Mouse (Mus musculus): ENCODE data around the gene Ddah2. TPM values are rescaled to one million over a fixed set of nuclear protein-coding genes. Genes with fewer than 3 reads are reported as not detected.
A peak's percentile ranks its signal among the peaks of the same experiment; 100 is the strongest.

Ddah2 gene
- polyA plus RNA-seq, 1 experiment, result 59.5 TPM

DNA sequence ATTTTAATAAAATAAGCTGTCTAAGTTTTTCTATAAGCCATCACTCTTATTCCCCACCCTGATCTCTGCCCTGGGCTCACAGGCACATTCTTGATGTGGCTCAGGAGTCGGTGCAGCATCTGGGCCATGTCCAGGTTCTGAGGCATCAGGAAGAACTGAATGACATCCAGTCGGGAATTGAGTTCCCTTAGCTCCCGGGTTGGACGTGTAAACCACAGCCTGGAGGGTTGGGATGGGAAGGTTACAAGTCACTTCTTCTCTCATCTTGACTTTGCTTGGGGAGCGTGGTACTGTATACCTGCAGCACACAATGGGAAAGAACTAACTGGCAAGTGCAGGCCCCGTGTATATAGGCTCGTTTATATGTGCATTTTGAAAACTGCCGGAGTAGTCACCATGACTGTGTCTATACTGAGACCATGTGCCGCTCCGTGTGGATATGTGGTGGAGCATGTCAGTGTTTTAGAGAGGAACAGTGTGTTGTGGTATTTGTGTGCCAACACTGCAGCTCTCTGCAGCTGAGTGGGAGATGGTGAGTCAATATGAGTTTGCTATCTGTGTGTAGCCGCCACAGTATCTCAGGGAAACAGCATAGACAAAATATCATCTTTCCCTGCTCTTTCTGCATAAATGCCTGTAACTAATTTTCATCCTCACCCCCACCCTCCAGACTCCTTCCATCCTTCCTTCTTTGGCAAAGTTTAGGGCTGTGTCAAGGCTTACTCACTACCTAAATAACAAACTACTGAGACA lies 19.5 kb upstream of the Ddah2 start:
- no peak for DNase-seq
- no peak overlapping the region for H3K4me3 ChIP-seq (replicated peaks; ENCODE audit: insufficient read depth, low read depth, low read length)
- no peak overlapping the region for H3K27ac ChIP-seq (ENCODE audit: insufficient read depth, low read length)
- H3K27me3 ChIP-seq (ENCODE audit: control insufficient read depth, insufficient read depth, low read length), result no peaks in the 10 kb centered on the region
- 81% methylated on average over 11 of the region's 11 CpGs for WGBS
- no peak for TF ChIP-seq POLR2A (IDR thresholded peaks at IDR 0.05; ENCODE audit: borderline replicate concordance, insufficient read depth, low read length)
- no peak for TF ChIP-seq CTCF (IDR thresholded peaks at IDR 0.05; ENCODE audit: borderline replicate concordance, insufficient read depth, low read depth, low read length)
- H3K4me1 ChIP-seq (ENCODE audit: control insufficient read depth, insufficient read depth, low read length), result no peaks in the 10 kb centered on the region

- 91% methylated on average over 4 of the region's 4 CpGs for WGBS
- no peak overlapping the region for H3K27ac ChIP-seq (ENCODE audit: insufficient read depth, low read length)
- no peaks in the 10 kb centered on the region for H3K27me3 ChIP-seq (ENCODE audit: control insufficient read depth, insufficient read depth, low read length)
- no peak overlapping the region for H3K4me3 ChIP-seq (replicated peaks; ENCODE audit: insufficient read depth, low read depth, low read length)
- no peak for DNase-seq
- no peaks in the 10 kb centered on the region for H3K4me1 ChIP-seq (ENCODE audit: control insufficient read depth, insufficient read depth, low read length)
- TF ChIP-seq CTCF (IDR thresholded peaks at IDR 0.05; ENCODE audit: borderline replicate concordance, insufficient read depth, low read depth, low read length), result no peak
- no peak for TF ChIP-seq POLR2A (IDR thresholded peaks at IDR 0.05; ENCODE audit: borderline replicate concordance, insufficient read depth, low read length)
Measured at GRCm38 (mm10) chr17:35043794-35044193, 15.0 kb upstream of the Ddah2 start.

GRCm38 (mm10) chr17:35044904-35045806 lies 13.7 kb upstream of the Ddah2 start:
- H3K27me3 ChIP-seq (ENCODE audit: control insufficient read depth, insufficient read depth, low read length), result no peaks in the 10 kb centered on the region
- WGBS, result 82% methylated on average over 7 of the region's 7 CpGs
- TF ChIP-seq POLR2A (IDR thresholded peaks at IDR 0.05; ENCODE audit: borderline replicate concordance, insufficient read depth, low read length) (no peak), CTCF (IDR thresholded peaks at IDR 0.05; ENCODE audit: borderline replicate concordance, insufficient read depth, low read depth, low read length) (no peak)
- no peak overlapping the region for H3K4me3 ChIP-seq (replicated peaks; ENCODE audit: insufficient read depth, low read depth, low read length)
- no peak for DNase-seq
- H3K4me1 ChIP-seq (ENCODE audit: control insufficient read depth, insufficient read depth, low read length), result peaks cover 4% of the 10 kb centered on the region; the same call in 1 of the 2 replicates
- no peak overlapping the region for H3K27ac ChIP-seq (ENCODE audit: insufficient read depth, low read length)

- TF ChIP-seq POLR2A (IDR thresholded peaks at IDR 0.05; ENCODE audit: borderline replicate concordance, insufficient read depth, low read length) (no peak), CTCF (IDR thresholded peaks at IDR 0.05; ENCODE audit: borderline replicate concordance, insufficient read depth, low read depth, low read length) (no peak)
- no peak for DNase-seq
- H3K27me3 ChIP-seq (ENCODE audit: control insufficient read depth, insufficient read depth, low read length), result no peaks in the 10 kb centered on the region
- peak overlapping the region; percentile 62 for H3K4me3 ChIP-seq (replicated peaks; ENCODE audit: insufficient read depth, low read depth, low read length)
- H3K4me1 ChIP-seq (ENCODE audit: control insufficient read depth, insufficient read depth, low read length), result peaks cover 4% of the 10 kb centered on the region; the same call in 1 of the 2 replicates
- no peak overlapping the region for H3K27ac ChIP-seq (ENCODE audit: insufficient read depth, low read length)
- 4% methylated on average over 48 of the region's 48 CpGs for WGBS
Measured at GRCm38 (mm10) chr17:35045807-35046680, 12.8 kb upstream of the Ddah2 start.

DNA sequence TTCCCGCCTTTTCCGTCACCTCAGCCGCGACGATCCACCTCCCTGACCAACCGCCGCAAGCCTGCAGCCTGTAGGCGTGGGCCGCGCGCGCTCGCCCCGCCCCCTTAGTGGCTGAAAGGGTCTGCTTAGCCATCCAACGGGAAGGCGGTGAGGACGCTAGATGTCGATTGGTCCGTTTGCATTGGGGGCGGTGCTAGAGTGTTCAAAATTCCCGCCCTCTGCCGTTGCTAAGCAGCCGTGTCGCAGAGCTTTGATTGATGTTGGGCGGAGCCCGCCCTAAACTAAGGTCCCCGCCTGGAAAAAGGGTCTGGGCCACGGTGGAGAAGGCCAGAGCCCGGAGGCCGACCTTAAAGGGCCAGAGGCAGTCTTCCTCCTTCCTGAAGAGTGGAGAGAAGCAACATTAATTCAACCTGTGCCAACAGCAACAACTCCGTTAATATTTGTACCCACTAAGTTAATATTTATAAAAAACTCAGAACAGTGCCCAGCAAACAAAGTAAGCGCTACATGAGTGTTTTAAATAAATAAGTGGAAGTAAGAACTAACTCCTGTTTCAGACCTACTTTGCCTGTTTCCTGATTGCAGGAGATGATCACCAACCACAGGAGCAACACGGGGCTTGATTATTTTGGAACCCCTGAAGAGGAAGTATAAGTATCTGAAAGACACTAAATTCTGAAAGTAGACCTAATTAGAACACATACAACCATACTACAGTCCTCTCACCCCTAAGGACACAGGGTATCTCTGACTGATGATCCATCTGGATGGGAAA lies 12.0 kb upstream of the Ddah2 start, which contains the start of gene Msh5:
Msh5 (minus strand) TSS at position 65 of the 775 bp plus-strand sequence.
- Histone ChIP-seq H3K27me3 (ENCODE audit: control insufficient read depth, insufficient read depth, low read length) (no peaks in the 10 kb centered on the region), H3K4me1 (ENCODE audit: control insufficient read depth, insufficient read depth, low read length) (peaks cover 4% of the 10 kb centered on the region)
- WGBS, result 3% methylated on average over 33 of the region's 33 CpGs

GRCm38 (mm10) chr17:35047688-35048087 lies 11.1 kb upstream of the Ddah2 start:
- Histone ChIP-seq H3K4me3 (replicated peaks; ENCODE audit: insufficient read depth, low read depth, low read length) (no peak overlapping the region), H3K27me3 (ENCODE audit: control insufficient read depth, insufficient read depth, low read length) (no peaks in the 10 kb centered on the region), H3K27ac (ENCODE audit: insufficient read depth, low read length) (no peak overlapping the region), H3K4me1 (ENCODE audit: control insufficient read depth, insufficient read depth, low read length) (peaks cover 11% of the 10 kb centered on the region)
- TF ChIP-seq POLR2A (IDR thresholded peaks at IDR 0.05; ENCODE audit: borderline replicate concordance, insufficient read depth, low read length) (no peak), CTCF (IDR thresholded peaks at IDR 0.05; ENCODE audit: borderline replicate concordance, insufficient read depth, low read depth, low read length) (no peak)
- DNase-seq, result no peak
- WGBS, result 37% methylated on average over 1 of the region's 1 CpGs

More for the DNA sequence above, 12.0 kb upstream of the Ddah2 start, which contains the start of gene Msh5:
- DNase-seq, result peak; percentile 95 to 96
- TF ChIP-seq POLR2A (IDR thresholded peaks at IDR 0.05; ENCODE audit: borderline replicate concordance, insufficient read depth, low read length), result 0 out of 2 replicates have a peak, but pooled peaks have one; percentile 19
- TF ChIP-seq CTCF (IDR thresholded peaks at IDR 0.05; ENCODE audit: borderline replicate concordance, insufficient read depth, low read depth, low read length), result no peak
- Histone ChIP-seq H3K27ac (ENCODE audit: insufficient read depth, low read length) (no peak within 1 kb of the TSS), H3K4me3 (replicated peaks; ENCODE audit: insufficient read depth, low read depth, low read length) (peak within 1 kb of the TSS; percentile 62)

Measured in cerebellum, adult 2 months (tissue).